Mouse (Mus musculus) midbrain, embryonic 16.5 days (tissue): ENCODE results near the gene Smpd3. TPM values are rescaled to one million over a fixed set of nuclear protein-coding genes. Genes with fewer than 3 reads are reported as not detected.
"Not testable (repeated sequence)": the region's sequence is repeated elsewhere in the genome, so short reads cannot be mapped to it uniquely, and the experiment has no call there.

Experiments used
- ATAC-seq: fragments of 200-750 bp; cut with Nextera tagmentation; 2 replicates; pipeline ENCODE4 v1.8.0; 2017; ENCODE audit warnings: moderate TSS enrichment
- H3K27ac ChIP-seq: fragments of 300-500 bp; sonication (generic); 2 replicates; pipeline ENCODE4 v1.5.1; 2014; ENCODE audit warnings: mild to moderate bottlenecking, low read length, mixed read lengths
- H3K27me3 ChIP-seq: fragments of 300-500 bp; sonication (generic); 2 replicates; pipeline ENCODE4 v1.6.1; 2014; ENCODE audit warnings: low read depth, low read length, mixed read lengths; ENCODE audit not compliant: control insufficient read depth, insufficient read depth
- H3K36me3 ChIP-seq: fragments of 300-500 bp; sonication (generic); 2 replicates; pipeline ENCODE4 v1.6.1; 2014; ENCODE audit warnings: mild to moderate bottlenecking, low read length, moderate library complexity, mixed read lengths; ENCODE audit not compliant: control insufficient read depth, insufficient read depth
- H3K4me1 ChIP-seq: fragments of 300-500 bp; sonication (generic); 2 replicates; pipeline ENCODE4 v1.6.1; 2014; ENCODE audit warnings: mild to moderate bottlenecking, low read length, mixed read lengths; ENCODE audit not compliant: control insufficient read depth, insufficient read depth
- H3K4me2 ChIP-seq: fragments of 300-500 bp; sonication (generic); 2 replicates; pipeline ENCODE4 v1.6.1; 2014; ENCODE audit warnings: mild to moderate bottlenecking, low read length, mixed read lengths
- H3K4me3 ChIP-seq: fragments of 300-500 bp; sonication (generic); 2 replicates; pipeline ENCODE4 v1.5.1; 2014; ENCODE audit warnings: low read depth, mild to moderate bottlenecking, low read length, moderate library complexity, mixed read lengths
- H3K9ac ChIP-seq: fragments of 300-500 bp; sonication (generic); 2 replicates; pipeline ENCODE4 v1.6.1; 2014; ENCODE audit warnings: low read depth, low read length, mixed read lengths
- H3K9me3 ChIP-seq: fragments of 300-500 bp; sonication (generic); replicated peaks from 2 replicates; pipeline ENCODE4 v1.6.1; 2014; ENCODE audit warnings: mild to moderate bottlenecking, low read length, mixed read lengths; ENCODE audit not compliant: control insufficient read depth, poor library complexity, severe bottlenecking
- WGBS: fragments of 180-500 bp; shearing (Covaris S2); extraction: QIAGEN DNeasy Blood & Tissue Kit; methylation state at CpG from one replicate; pipeline ENCODE4 v1.1.7; 2014; 5-methylcytosine and 5-hydroxymethylcytosine counted together
- polyA plus RNA-seq: library from polyadenylated mRNA; unstranded; fragments of >200 nt; fragmentation: Nextera tagmentation; extraction: Ambion mirVana; gene quantifications from 2 replicates; pipeline ENCODE4 v1.2.1, GENCODE M21; 2015

Smpd3 gene
- polyA plus RNA-seq, 1 experiment from 2014 or later: 76.2 TPM

GRCm38 (mm10) chr8:106316506-106316905 lies 21.3 kb downstream of the Smpd3 start:
- Histone ChIP-seq H3K27me3 (no peaks in the 10 kb centered on the region), H3K9ac (no peak overlapping the region), H3K9me3 (no peaks in the 10 kb centered on the region), H3K27ac (no peak overlapping the region), H3K4me1 (peaks cover 5% of the 10 kb centered on the region; the same call in 1 of the 2 replicates), H3K4me3 (no peak overlapping the region), H3K4me2 (no peak overlapping the region), H3K36me3 (no peaks in the 10 kb centered on the region)
- WGBS: 70% methylated on average over 10 of the region's 10 CpGs
- no peak for ATAC-seq

GRCm38 (mm10) chr8:106315402-106316187 lies 22.2 kb downstream of the Smpd3 start:
- no peak overlapping the region for H3K4me3 ChIP-seq
- 92% methylated on average over 6 of the region's 6 CpGs for WGBS

GRCm38 (mm10) chr8:106313799-106314198 lies 24.0 kb downstream of the Smpd3 start:
- no peak overlapping the region for H3K27ac ChIP-seq
- H3K9me3 ChIP-seq: no peaks in the 10 kb centered on the region
- H3K4me3 ChIP-seq: no peak overlapping the region
- H3K4me2 ChIP-seq: no peak overlapping the region
- ATAC-seq: no peak
- H3K4me1 ChIP-seq: peaks cover 2% of the 10 kb centered on the region; the same call in 1 of the 2 replicates
- no peaks in the 10 kb centered on the region for H3K27me3 ChIP-seq
- H3K9ac ChIP-seq: no peak overlapping the region
- 45% methylated on average over 2 of the region's 2 CpGs for WGBS
- H3K36me3 ChIP-seq: no peaks in the 10 kb centered on the region

More at GRCm38 (mm10) chr8:106315402-106316187, 22.2 kb downstream of the Smpd3 start:
- H3K4me2 ChIP-seq: no peak overlapping the region
- peaks cover 4% of the 10 kb centered on the region; the same call in 1 of the 2 replicates for H3K4me1 ChIP-seq
- H3K9ac ChIP-seq: no peak overlapping the region
- H3K36me3 ChIP-seq: no peaks in the 10 kb centered on the region
- no peak for ATAC-seq
- no peaks in the 10 kb centered on the region for H3K9me3 ChIP-seq
- no peaks in the 10 kb centered on the region for H3K27me3 ChIP-seq
- H3K27ac ChIP-seq: no peak overlapping the region

GRCm38 (mm10) chr8:106313120-106313737 lies 24.6 kb downstream of the Smpd3 start:
- H3K36me3 ChIP-seq: 0 out of 2 replicates have a peak, but pooled peaks cover 2% of the 10 kb centered on the region
- peaks cover 2% of the 10 kb centered on the region; the same call in 1 of the 2 replicates for H3K4me1 ChIP-seq
- WGBS: 83% methylated on average over 6 of the region's 6 CpGs
- H3K4me3 ChIP-seq: no peak overlapping the region
- ATAC-seq: no peak
- no peaks in the 10 kb centered on the region for H3K27me3 ChIP-seq
- H3K9me3 ChIP-seq: no peaks in the 10 kb centered on the region
- no peak overlapping the region for H3K4me2 ChIP-seq
- no peak overlapping the region for H3K27ac ChIP-seq
- H3K9ac ChIP-seq: no peak overlapping the region

GRCm38 (mm10) chr8:106311967-106312366 lies 25.8 kb downstream of the Smpd3 start:
- no peaks in the 10 kb centered on the region for H3K4me1 ChIP-seq
- H3K4me3 ChIP-seq: no peak overlapping the region
- no peaks in the 10 kb centered on the region for H3K27me3 ChIP-seq
- H3K27ac ChIP-seq: no peak overlapping the region
- no peaks in the 10 kb centered on the region for H3K9me3 ChIP-seq
- H3K4me2 ChIP-seq: no peak overlapping the region
- no peak for ATAC-seq
- 0 out of 2 replicates have a peak, but pooled peaks cover 2% of the 10 kb centered on the region for H3K36me3 ChIP-seq
- H3K9ac ChIP-seq: no peak overlapping the region
- 97% methylated on average over 1 of the region's 1 CpGs for WGBS

GRCm38 (mm10) chr8:106310026-106310652 lies 27.6 kb downstream of the Smpd3 start:
- ATAC-seq: no peak
- no peaks in the 10 kb centered on the region for H3K9me3 ChIP-seq
- 95% methylated on average over 5 of the region's 5 CpGs for WGBS

GRCm38 (mm10) chr8:106308082-106308786 lies 29.6 kb downstream of the Smpd3 start:
- WGBS: 84% methylated on average over 6 of the region's 6 CpGs
- not testable (repeated sequence) for H3K4me1 ChIP-seq, H3K4me3 ChIP-seq, H3K27me3 ChIP-seq, H3K9ac ChIP-seq, ATAC-seq, H3K36me3 ChIP-seq, H3K4me2 ChIP-seq, H3K9me3 ChIP-seq, H3K27ac ChIP-seq

More at GRCm38 (mm10) chr8:106310026-106310652, 27.6 kb downstream of the Smpd3 start:
- Histone ChIP-seq H3K4me2 (no peak overlapping the region), H3K4me1 (no peaks in the 10 kb centered on the region), H3K27me3 (no peaks in the 10 kb centered on the region), H3K4me3 (no peak overlapping the region), H3K36me3 (0 out of 2 replicates have a peak, but pooled peaks cover 2% of the 10 kb centered on the region), H3K27ac (no peak overlapping the region), H3K9ac (no peak overlapping the region)

- Histone ChIP-seq H3K4me2 (no peak overlapping the region), H3K9ac (no peak overlapping the region), H3K4me3 (no peak overlapping the region), H3K36me3 (0 out of 2 replicates have a peak, but pooled peaks cover 2% of the 10 kb centered on the region), H3K4me1 (no peaks in the 10 kb centered on the region), H3K27me3 (no peaks in the 10 kb centered on the region), H3K27ac (no peak overlapping the region), H3K9me3 (no peaks in the 10 kb centered on the region)
- 82% methylated on average over 2 of the region's 2 CpGs for WGBS
- no peak for ATAC-seq
These were observed 30.2 kb downstream of the Smpd3 start for GRCm38 (mm10) chr8:106307586-106307985.
